Mouse (Mus musculus) ovary, postnatal 14 days (tissue): ENCODE data around the gene Ccdc114.
A peak's percentile ranks its signal among the peaks of the same experiment; 100 is the strongest.
"Not testable (repeated sequence)": the region's sequence is repeated elsewhere in the genome, so short reads cannot be mapped to it uniquely, and the experiment has no call there.

Experiments used
- DNase-seq: peaks from one replicate; pipeline ENCODE4 v3.0.0; 2022; ENCODE audit warnings: low spot score

Gene Ccdc114

DNA sequence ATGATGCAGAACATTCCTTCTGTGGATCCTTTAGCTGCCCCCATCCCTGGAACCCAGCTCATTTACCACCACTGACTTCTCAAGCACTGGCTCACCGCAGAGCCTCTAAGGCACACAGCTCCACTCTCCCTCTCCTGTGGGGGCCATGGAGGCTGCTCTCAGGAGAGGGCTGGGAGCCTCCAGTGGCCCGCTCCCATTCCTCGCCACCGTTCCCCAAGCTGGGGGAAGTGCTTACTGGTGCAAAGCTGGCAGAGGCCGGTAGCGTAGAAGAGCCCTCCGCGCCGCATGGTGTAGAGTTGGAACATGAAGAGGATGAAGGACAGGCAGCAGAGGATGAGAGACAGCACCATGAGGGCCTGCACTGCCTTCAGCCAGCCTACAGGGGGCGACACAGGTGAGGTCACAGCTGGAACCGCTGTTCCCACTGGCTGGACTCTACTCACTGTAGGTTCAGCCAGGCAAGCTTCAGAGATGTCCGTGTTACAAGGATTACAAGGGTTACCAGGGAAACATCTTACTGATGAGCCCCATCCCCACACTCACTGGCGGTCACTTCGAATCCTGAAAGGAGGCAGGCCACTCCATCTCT lies 4.7 kb upstream of the Ccdc114 start:
- DNase-seq = no peak

- no peak for DNase-seq
These were observed 4.1 kb upstream of the Ccdc114 start for GRCm38 (mm10) chr7:45919761-45920160.

- no peak for DNase-seq
These were observed 3.2 kb upstream of the Ccdc114 start for GRCm38 (mm10) chr7:45920583-45921241.

DNA sequence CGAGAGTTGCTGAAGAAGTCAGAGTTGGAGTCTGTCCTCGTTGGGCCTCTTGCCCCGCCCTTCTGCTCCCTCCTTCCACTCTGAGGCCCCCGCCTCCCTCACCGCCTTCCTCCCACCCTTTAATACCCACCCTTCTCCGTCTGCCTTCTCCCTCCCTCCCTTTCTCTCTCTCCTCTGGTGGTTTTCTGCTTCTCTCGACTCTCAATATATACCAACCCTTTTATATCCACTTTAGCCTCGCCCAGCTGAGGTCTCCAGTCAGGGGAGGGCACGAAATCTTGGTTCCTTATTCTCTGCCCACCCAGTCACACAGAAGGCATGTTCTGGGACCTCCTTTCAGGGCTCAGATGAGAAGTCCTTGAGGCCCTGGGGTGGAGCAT lies 2.6 kb upstream of the Ccdc114 start, which contains the start of gene Emp3:
Gene Emp3 (minus strand): TSS at position 163 of the 380 bp plus-strand sequence.
- peak; percentile 36 for DNase-seq

GRCm38 (mm10) chr7:45921950-45922600 lies 1.8 kb upstream of the Ccdc114 start:
- DNase-seq = no peak

GRCm38 (mm10) chr7:45922928-45923761 lies 727 bp upstream of the Ccdc114 start:
- peak; percentile 91 for DNase-seq

DNA sequence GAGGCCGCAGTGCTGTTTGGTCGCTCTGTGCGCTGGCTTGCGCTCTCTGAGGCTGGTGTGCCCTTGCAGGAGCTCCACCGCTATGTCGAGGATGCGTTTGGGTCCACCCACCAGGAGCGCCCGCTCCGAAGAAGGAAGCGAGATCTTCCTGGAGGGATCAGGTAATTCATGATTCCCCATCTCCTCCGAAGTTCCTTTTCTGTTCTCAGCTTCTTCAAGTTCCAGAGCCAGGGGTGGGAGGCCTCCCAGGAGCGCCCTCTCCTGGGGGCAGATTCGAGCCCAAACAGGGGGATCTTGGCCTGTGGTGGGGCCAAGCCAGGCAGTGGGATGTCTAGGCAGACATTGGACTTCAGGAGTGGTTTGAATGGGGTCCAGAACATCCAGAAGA lies 551 bp downstream of the Ccdc114 start:
- peak; percentile 38 for DNase-seq

GRCm38 (mm10) chr7:45928626-45929295 lies 4.9 kb downstream of the Ccdc114 start:
- DNase-seq = no peak

- DNase-seq = no peak
These were observed 5.8 kb downstream of the Ccdc114 start for GRCm38 (mm10) chr7:45929688-45930087.

DNA sequence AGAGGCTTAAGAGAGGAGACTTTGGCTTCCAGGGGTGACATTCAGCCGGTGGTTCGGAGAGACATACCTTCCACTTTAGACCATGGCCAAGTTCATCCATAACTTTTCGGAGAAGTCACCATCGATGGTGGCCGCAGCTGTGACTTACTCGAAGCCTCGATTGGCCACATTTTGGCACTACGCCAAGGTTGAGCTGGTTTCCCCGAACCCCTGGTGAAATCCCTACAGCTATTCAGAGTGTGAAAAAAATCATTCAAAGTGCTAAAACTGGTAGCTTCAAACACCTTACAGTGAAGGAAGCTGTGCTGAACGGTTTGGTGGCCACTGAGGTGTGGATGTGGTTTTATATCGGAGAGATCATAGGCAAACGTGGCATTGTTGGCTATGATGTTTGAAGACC lies 9.9 kb downstream of the Ccdc114 start:
- not testable (repeated sequence) for DNase-seq

- DNase-seq = no peak
These were observed 11.2 kb downstream of the Ccdc114 start for GRCm38 (mm10) chr7:45935114-45935513.

- DNase-seq = no peak
These were observed 16.0 kb downstream of the Ccdc114 start for GRCm38 (mm10) chr7:45939836-45940235.

- no peak for DNase-seq
These were observed 18.1 kb downstream of the Ccdc114 start for GRCm38 (mm10) chr7:45941986-45942385.

- not testable (repeated sequence) for DNase-seq
These were observed 19.4 kb downstream of the Ccdc114 start for GRCm38 (mm10) chr7:45943280-45943679.

DNA sequence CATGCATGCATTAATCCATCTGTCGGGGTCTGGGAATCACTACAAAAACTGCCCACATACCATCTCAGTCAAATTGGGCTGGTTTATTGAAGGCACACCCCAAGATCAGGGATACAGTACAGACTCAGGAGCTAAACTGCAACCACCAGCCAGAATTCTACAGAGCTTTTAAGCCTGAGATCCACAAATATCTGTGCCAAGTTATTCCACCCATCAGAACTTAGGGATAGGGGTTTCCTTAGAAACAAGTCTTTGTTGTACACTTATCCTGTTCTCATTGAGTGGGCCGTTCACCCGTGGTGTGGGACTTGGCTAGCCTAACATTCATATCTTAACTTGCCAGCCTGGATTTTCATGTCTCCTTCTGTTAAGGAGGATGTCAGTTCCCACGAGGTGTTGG lies 25.2 kb downstream of the Ccdc114 start:
- DNase-seq = no peak

DNA sequence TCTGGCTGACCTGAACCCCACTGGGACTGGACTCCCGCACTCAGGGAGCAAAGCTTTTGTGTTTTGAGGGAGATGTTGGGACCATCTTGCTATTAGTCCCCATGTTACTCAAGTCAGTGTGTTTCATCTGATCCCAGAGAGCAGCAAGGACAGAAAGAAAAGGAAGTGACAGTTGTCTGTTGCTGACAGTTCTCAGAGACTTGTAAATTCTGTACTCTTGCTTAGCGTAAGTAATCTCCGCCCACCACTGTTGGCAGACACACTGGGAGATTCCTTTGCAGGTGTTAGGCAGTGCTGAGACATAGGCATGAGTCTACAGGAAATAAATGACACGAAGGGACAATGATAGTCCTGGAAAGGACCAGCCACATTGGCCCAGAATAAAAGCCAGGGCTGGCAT lies 32.7 kb downstream of the Ccdc114 start:
- no peak for DNase-seq

DNA sequence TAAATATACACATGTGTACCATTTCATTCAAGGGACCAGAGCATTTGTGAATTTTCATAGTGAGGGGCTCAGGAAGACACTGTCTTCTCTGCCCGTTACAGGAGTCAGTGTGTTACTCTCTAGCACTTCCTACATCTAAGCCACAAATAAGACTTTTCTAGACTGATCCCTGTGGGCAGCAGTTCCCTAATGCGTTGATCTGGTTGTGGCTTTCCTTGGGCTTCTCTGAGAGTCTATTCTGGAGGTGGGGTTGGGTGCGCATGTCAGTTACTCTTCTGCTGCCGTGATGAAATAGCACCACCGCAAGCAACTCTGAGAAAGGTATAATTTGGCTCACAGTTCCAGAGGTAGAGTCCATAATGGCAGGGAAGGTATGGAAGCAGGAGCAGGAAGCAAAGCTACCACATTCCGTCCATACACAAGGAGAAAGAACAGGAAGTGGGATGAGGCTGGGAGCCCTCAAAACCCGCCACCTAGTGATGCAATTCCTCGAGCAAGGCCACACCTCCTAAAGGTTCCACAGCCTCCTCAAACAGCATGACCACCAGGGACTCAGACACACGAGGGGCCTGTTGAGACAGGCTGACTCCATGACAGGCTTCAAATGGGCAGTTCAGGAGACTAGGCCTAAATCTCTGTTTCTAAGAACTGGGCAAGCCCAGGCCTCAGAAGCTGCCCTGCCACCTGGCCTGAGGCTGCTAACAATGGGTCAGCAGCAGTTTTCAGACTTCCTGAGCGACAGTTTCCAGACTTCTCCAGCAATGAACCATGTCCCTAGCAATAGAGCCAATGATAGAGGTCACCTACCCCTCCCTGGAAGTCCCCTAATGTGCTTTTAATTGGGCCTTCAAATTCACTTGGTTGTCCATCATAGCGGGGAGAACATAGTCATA lies 48.2 kb downstream of the Ccdc114 start:
- DNase-seq = no peak

GRCm38 (mm10) chr7:45973271-45973687 lies 49.4 kb downstream of the Ccdc114 start:
- DNase-seq = no peak

GRCm38 (mm10) chr7:45974103-45974502 lies 50.2 kb downstream of the Ccdc114 start:
- no peak for DNase-seq

- no peak for DNase-seq
These were observed 50.6 kb downstream of the Ccdc114 start for GRCm38 (mm10) chr7:45974512-45974911.

GRCm38 (mm10) chr7:45981612-45982011 lies 57.7 kb downstream of the Ccdc114 start:
- no peak for DNase-seq
